Mouse (Mus musculus) ES-E14 (cell line): ENCODE data around the gene Tedc1. TPM values are rescaled to one million over a fixed set of nuclear protein-coding genes. Genes with fewer than 3 reads are reported as not detected.

ENCODE experiments used
- DNase-seq: peaks from one replicate; pipeline ENCODE4 v3.0.0-alpha.2; 2013; ENCODE audit warnings: low read depth, low spot score
- H3K27ac ChIP-seq: 2 replicates; pipeline ENCODE4 v1.5.1; 2012; ENCODE audit warnings: low read depth, mild to moderate bottlenecking, low read length, moderate library complexity, mixed read lengths; ENCODE audit not compliant: poor library complexity, insufficient read depth, severe bottlenecking
- H3K36me3 ChIP-seq: 2 replicates; pipeline ENCODE4 v1.6.1; 2012; ENCODE audit warnings: mild to moderate bottlenecking, low read length, moderate library complexity, mixed read lengths; ENCODE audit not compliant: control insufficient read depth, poor library complexity, insufficient read depth, severe bottlenecking
- H3K4me1 ChIP-seq, 2 experiments: fragments of 150-350 bp in 1 of 2; sonication (generic) in 1 of 2; 2 replicates each; pipeline ENCODE4 v1.6.1; 2012; ENCODE audit warnings: low read length in 2 of 2, mild to moderate bottlenecking in 1 of 2, mixed read lengths in 1 of 2; ENCODE audit not compliant: control insufficient read depth in 2 of 2, insufficient read depth in 2 of 2, poor library complexity in 1 of 2
- H3K4me3 ChIP-seq, 2 experiments: fragments of 150-350 bp in 1 of 2; sonication (generic) in 1 of 2; 2 replicates each; pipeline ENCODE4 v1.5.1; 2012; ENCODE audit warnings: low read length in 2 of 2, low read depth in 1 of 2, mild to moderate bottlenecking in 1 of 2, mixed read lengths in 1 of 2; ENCODE audit not compliant: insufficient read depth in 1 of 2, poor library complexity in 1 of 2, severe bottlenecking in 1 of 2
- H3K9ac ChIP-seq: 2 replicates; pipeline ENCODE4 v1.6.1; 2012; ENCODE audit warnings: low read depth, mild to moderate bottlenecking, low read length, mixed read lengths; ENCODE audit not compliant: poor library complexity, insufficient read depth, severe bottlenecking
- H3K9me3 ChIP-seq: fragments of 150-350 bp; sonication (generic); 2 replicates; pipeline ENCODE4 v1.6.1; 2012; ENCODE audit warnings: low read depth, mild to moderate bottlenecking, low read length; ENCODE audit not compliant: control insufficient read depth, insufficient read depth
- CHD2 ChIP-seq: IDR thresholded peaks from 2 replicates; pipeline ENCODE4 v1.6.1; 2014; ENCODE audit warnings: mild to moderate bottlenecking, low read depth, low read length, inconsistent platforms
- HCFC1 ChIP-seq: IDR thresholded peaks from 2 replicates; pipeline ENCODE4 v1.6.1; 2012; ENCODE audit warnings: low read length, inconsistent platforms, borderline replicate concordance; ENCODE audit not compliant: insufficient read depth
- MAFK ChIP-seq: IDR thresholded peaks from 2 replicates; pipeline ENCODE4 v1.6.1; 2014; ENCODE audit warnings: mild to moderate bottlenecking, low read depth, low read length, inconsistent platforms; ENCODE audit not compliant: insufficient read depth
- ZC3H11A ChIP-seq: IDR thresholded peaks from 2 replicates; pipeline ENCODE4 v1.6.1; 2012; ENCODE audit warnings: low read depth, mild to moderate bottlenecking, inconsistent platforms, low read length, borderline replicate concordance
- ZNF384 ChIP-seq: IDR thresholded peaks from 2 replicates; pipeline ENCODE4 v1.6.1; 2012; ENCODE audit warnings: low read depth, low read length, inconsistent platforms
- in situ Hi-C, 2 experiments: fragments of 600-800 bp; cut with MboI; formaldehyde crosslinking; loops; one replicate each; pipeline ENCODE4 v1.15.1; 2025; ENCODE audit warnings: low sequenced_read_pairs in 2 of 2, inconsistent platforms in 1 of 2; ENCODE audit not compliant: unreplicated experiment in 2 of 2
- total RNA-seq: library from RNA; depleted of rRNA; stranded (reverse); fragments of 300-350 nt; gene quantifications from 2 replicates; pipeline ENCODE4 v1.2.3, GENCODE M21; 2012

The Tedc1 gene
- total RNA-seq, 1 experiment = 30.3 TPM

DNA sequence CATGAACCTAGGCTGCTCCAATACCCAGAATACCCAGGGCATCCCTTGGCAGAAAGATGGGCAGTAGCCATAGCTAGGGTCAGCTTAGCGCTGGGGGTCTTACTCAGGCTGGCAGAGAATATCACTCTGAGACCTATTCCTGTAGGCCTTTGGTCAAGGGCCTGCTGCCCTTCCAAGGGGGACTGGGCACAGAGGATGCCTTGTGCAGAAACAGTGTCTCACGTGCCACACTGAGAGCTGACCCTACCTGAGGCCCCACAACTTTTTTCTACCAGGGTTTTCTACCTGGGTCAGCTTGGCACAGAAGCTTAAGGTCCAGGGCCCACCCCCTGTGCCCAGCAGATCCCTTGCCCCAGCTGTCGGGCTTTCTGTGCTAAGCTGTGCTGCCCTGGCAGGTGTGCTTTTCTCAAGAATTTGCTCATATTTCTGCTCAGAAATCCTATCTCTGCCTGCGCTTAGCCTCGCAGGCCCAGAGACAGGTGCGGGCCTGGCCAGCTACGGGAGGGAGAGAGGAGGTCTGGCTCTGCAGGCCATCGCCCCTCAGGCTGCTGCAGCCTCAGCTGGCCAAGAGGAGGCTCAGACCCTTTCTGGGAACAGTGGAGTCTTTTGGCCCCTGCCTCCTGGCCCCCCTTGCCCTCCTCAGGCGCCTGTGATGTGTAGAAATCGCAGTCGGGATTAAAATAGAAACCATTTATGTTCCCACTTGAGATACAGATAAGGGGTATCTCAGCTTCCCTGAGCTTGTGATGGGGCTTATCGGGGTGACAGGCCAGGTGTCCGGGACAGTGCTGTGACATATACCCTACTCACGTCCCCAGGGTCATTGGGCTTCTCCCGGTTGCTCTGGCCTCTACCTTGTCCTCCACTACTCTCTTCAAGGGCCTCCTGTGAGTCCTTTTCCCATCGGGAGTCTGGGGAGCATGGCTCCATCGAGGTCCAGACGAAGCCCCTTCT is 18.7 kb upstream of the Tedc1 start:
- Histone ChIP-seq H3K36me3 (peaks cover 42% of the 10 kb centered on the region), H3K9me3 (no peaks in the 10 kb centered on the region), H3K4me3 (no peak overlapping the region), H3K27ac (no peak overlapping the region), H3K4me1 (peaks cover 0 to 20% of the 10 kb centered on the region in 2 experiments; a peak in 3 of 4 replicates), H3K9ac (no peak overlapping the region)
- no peak for DNase-seq
- in situ Hi-C loops = no loop called here
- TF ChIP-seq HCFC1 (no peak), ZNF384 (no peak), ZC3H11A (no peak), MAFK (no peak), CHD2 (no peak)

DNA sequence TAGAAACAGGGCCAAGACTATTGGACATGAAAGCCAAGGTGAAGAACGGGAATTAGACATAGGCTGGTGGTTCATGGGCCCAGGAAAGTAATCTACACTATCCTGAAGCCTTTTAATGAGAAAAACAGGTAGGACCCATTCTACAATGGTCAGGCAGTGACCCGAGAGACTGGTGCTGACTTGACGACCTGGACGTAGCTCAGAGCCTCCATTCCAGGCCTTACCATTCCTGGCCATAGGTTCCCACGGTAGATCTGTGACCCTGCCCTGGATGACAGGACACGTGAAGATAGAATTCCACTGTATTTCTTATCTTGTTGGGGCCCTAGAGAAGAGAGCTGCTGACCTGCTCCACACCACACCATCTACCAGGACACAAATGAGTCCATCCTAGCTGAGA is 17.9 kb upstream of the Tedc1 start:
- H3K36me3 ChIP-seq = peaks cover 34% of the 10 kb centered on the region
- H3K4me1 ChIP-seq = peaks cover 0 to 23% of the 10 kb centered on the region in 2 experiments; a peak in 3 of 4 replicates
- no peak overlapping the region for H3K9ac ChIP-seq
- H3K27ac ChIP-seq = no peak overlapping the region
- in situ Hi-C loops = no loop called here
- no peaks in the 10 kb centered on the region for H3K9me3 ChIP-seq
- no peak overlapping the region for H3K4me3 ChIP-seq
- DNase-seq = no peak
- TF ChIP-seq HCFC1 (no peak), CHD2 (no peak), MAFK (no peak), ZC3H11A (no peak)

DNA sequence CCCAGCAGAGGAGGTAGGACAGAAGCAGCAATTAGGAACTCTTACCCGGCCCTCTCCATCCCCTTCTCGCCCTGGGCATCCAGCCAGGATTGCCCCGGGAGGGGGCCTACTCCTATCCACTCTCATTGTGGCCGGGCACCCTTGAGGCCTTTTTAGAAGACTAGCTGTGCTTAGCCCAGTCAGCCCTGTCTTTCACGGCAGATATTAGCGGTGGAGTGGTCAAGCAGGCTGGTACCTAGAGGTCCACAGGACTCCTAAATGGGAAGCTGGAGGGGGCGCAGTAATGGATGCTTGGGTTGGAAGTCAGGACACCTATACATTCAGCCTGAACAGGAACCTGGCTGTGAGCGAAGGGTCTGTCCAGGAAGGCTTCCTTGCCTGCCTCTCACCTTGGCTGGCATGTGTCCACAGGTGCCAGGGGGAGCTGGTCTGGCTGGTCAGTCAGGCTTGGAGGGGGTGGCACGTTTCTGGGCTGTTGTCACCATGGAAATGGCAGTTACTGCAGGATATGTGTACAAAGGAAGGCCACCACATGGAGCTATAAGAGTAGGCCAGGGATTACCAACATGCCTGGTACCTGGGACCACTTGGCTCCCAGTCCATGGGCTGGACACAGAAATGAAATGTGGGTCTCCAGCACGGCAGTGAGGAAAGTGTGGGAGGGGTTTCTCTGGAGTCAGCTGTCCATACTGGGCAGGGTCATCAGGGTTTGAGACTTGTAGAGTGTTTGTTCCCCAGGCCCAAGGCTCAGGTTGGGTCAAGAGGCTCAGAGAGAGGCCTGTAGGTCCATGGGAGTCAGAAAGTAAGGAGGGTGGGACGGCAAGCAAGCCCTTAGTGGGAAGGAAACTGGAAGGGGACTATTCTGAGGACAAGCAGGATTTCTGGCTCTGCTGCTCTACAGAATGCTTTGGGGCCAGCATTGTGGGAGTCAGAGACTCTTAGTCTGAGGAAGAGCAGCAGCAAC is 17.0 kb upstream of the Tedc1 start:
- no peak for TF ChIP-seq MAFK
- no peak for TF ChIP-seq CHD2
- no peak for TF ChIP-seq ZC3H11A
- TF ChIP-seq ZNF384 = no peak
- Histone ChIP-seq H3K4me3 (no peak overlapping the region), H3K4me1 (peaks cover 0 to 29% of the 10 kb centered on the region in 2 experiments; a peak in 3 of 4 replicates), H3K9me3 (no peaks in the 10 kb centered on the region), H3K9ac (no peak overlapping the region), H3K36me3 (peaks cover 32% of the 10 kb centered on the region), H3K27ac (no peak overlapping the region)
- DNase-seq = no peak
- in situ Hi-C loops = no loop called here

DNA sequence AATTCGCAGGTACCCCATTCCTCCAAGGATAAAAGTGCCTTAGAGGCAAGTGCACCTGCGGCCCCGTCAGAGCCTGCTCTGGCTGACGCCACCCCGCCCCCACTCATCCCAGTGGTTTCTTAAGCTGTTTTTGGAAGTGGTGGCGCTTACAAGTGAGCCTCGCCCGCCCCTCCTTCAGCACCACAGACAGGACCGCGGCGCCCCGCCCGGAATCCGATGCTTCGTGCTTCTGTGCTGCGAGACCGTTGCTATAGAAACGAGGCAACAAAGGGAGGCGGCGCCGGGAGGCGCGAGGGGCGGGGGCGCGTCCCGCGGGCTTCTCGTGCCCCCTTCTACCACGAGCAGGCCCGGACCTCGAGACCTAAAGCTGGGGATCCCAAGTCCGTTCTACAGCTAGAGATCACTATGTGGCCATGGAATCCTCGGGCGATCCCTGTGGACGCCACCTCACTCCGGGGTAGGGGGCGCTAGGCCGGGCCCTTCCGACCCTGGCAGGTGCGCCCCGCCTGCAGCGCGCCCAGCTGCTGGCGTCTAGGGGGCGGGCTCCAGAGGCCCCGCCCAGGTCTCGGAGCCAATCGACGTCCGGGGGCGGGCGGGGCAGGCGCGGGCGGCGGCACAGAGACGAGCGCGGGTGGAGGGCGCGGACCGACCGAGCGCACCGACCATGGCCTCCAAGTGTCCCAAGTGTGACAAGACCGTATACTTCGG is 16.2 kb upstream of the Tedc1 start, which contains the start of gene Crip2:
Gene Crip2 (plus strand): TSS at position 329 of the 708 bp plus-strand sequence.
- Histone ChIP-seq H3K4me1 (peaks cover 0 to 31% of the 10 kb centered on the region in 2 experiments; a peak in 3 of 4 replicates), H3K9me3 (no peaks in the 10 kb centered on the region), H3K4me3 (peak within 1 kb of the TSS; percentile 71 to 89), H3K36me3 (peaks cover 33% of the 10 kb centered on the region), H3K9ac (peak within 1 kb of the TSS; percentile 85), H3K27ac (peak within 1 kb of the TSS; percentile 25; the same call in 1 of the 2 replicates)
- peak; percentile 92 for DNase-seq
- TF ChIP-seq ZNF384 = no peak
- no peak for TF ChIP-seq ZC3H11A
- TF ChIP-seq HCFC1 = peak; percentile 61; the same call in 1 of the 2 replicates
- no peak for TF ChIP-seq MAFK
- in situ Hi-C loops = no loop called here
